Mouse (Mus musculus) limb, embryonic 14.5 days (tissue): Measurements from ENCODE around the gene Apoc1. TPM values are rescaled to one million over a fixed set of nuclear protein-coding genes. Genes with fewer than 3 reads are reported as not detected.

ENCODE experiments used
- ATAC-seq: fragments of 200-750 bp; cut with Nextera tagmentation; 2 replicates; pipeline ENCODE4 v1.8.0; 2017; ENCODE audit warnings: low read depth, moderate number of reproducible peaks, moderate TSS enrichment; ENCODE audit not compliant: low FRiP score
- DNase-seq: peaks from one replicate; pipeline ENCODE4 v3.0.0-alpha.2; 2015; ENCODE audit warnings: low spot score
- H3K27ac ChIP-seq: fragments of 300-500 bp; sonication (generic); replicated peaks from 2 replicates; pipeline ENCODE4 v1.5.1; 2014; ENCODE audit warnings: low read depth, mild to moderate bottlenecking, low read length, moderate library complexity, mixed read lengths
- H3K27me3 ChIP-seq: fragments of 300-500 bp; sonication (generic); 2 replicates; pipeline ENCODE4 v1.6.1; 2014; ENCODE audit warnings: low read length, mixed read lengths; ENCODE audit not compliant: control insufficient read depth, insufficient read depth
- H3K36me3 ChIP-seq: fragments of 300-500 bp; sonication (generic); 2 replicates; pipeline ENCODE4 v1.6.1; 2014; ENCODE audit warnings: mild to moderate bottlenecking, low read length, moderate library complexity, mixed read lengths; ENCODE audit not compliant: control insufficient read depth, insufficient read depth
- H3K4me1 ChIP-seq: fragments of 300-500 bp; sonication (generic); 2 replicates; pipeline ENCODE4 v1.6.1; 2014; ENCODE audit warnings: antibody characterized with exemption, low read length, mixed read lengths; ENCODE audit not compliant: control insufficient read depth, insufficient read depth
- H3K4me2 ChIP-seq: fragments of 300-500 bp; sonication (generic); replicated peaks from 2 replicates; pipeline ENCODE4 v1.6.1; 2014; ENCODE audit warnings: low read depth, mild to moderate bottlenecking, low read length, moderate library complexity; ENCODE audit not compliant: severe bottlenecking
- H3K4me3 ChIP-seq: fragments of 300-500 bp; sonication (generic); replicated peaks from 2 replicates; pipeline ENCODE4 v1.5.1; 2014; ENCODE audit warnings: low read length
- H3K9ac ChIP-seq: fragments of 300-500 bp; sonication (generic); 2 replicates; pipeline ENCODE4 v1.6.1; 2014; ENCODE audit warnings: mild to moderate bottlenecking, low read depth, low read length, moderate library complexity; ENCODE audit not compliant: severe bottlenecking
- H3K9me3 ChIP-seq: fragments of 300-500 bp; sonication (generic); 2 replicates; pipeline ENCODE4 v1.6.1; 2016; ENCODE audit warnings: low read length; ENCODE audit not compliant: control insufficient read depth
- POLR2A ChIP-seq: fragments of 200-500 bp; IDR thresholded peaks from 2 replicates; pipeline ENCODE4 v1.8.0; 2012; ENCODE audit warnings: inconsistent platforms, mild to moderate bottlenecking, moderate library complexity, borderline replicate concordance; ENCODE audit not compliant: insufficient read depth, insufficient read length; ENCODE audit errors: extremely low read depth
- WGBS: fragments of 180-500 bp; shearing (Covaris S2); extraction: QIAGEN DNeasy Blood & Tissue Kit; methylation state at CpG from one replicate; pipeline ENCODE4 v1.1.7; 2014; 5-methylcytosine and 5-hydroxymethylcytosine counted together
- polyA plus RNA-seq, 2 experiments: library from polyadenylated mRNA; depleted of rRNA in 1 of 2; stranded (reverse) in 1 of 2; unstranded in 1 of 2; fragments of >200 nt; fragmentation: Nextera tagmentation in 1 of 2; extraction: Ambion mirVana in 1 of 2; gene quantifications; 2 replicates each; pipeline versions ENCODE4 v1.2.1 to v1.2.3; 2012 to 2014

Gene Apoc1
- polyA plus RNA-seq, 2 experiments: 16.4 to 36.5 TPM

DNA sequence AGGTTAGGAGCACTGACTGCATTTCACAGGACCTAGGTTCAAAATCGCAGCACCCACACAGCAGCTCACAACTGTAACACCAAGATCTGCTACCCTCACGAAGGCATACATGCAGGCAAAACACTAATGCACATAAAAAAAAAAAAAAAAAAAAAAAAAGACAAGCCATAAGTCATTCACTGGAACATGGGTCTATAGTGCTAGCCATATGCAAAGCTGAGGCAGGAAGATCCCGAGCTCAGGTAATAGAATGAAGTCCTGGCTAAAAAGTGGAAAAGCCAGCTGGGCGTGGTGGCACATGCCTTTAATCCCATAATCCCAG lies 7.3 kb upstream of the Apoc1 start:
- H3K9ac ChIP-seq: no peak overlapping the region
- no peak overlapping the region for H3K27ac ChIP-seq
- peaks cover 23% of the 10 kb centered on the region for H3K36me3 ChIP-seq
- DNase-seq (no peak), ATAC-seq (no peak)
- no peaks in the 10 kb centered on the region; the same call in 1 of the 2 replicates for H3K9me3 ChIP-seq
- H3K4me3 ChIP-seq: no peak overlapping the region
- peaks cover 16% of the 10 kb centered on the region for H3K4me1 ChIP-seq
- TF ChIP-seq POLR2A: no peak
- 78% methylated on average over 4 of the region's 4 CpGs for WGBS
- H3K27me3 ChIP-seq: no peaks in the 10 kb centered on the region
- no peak overlapping the region for H3K4me2 ChIP-seq

DNA sequence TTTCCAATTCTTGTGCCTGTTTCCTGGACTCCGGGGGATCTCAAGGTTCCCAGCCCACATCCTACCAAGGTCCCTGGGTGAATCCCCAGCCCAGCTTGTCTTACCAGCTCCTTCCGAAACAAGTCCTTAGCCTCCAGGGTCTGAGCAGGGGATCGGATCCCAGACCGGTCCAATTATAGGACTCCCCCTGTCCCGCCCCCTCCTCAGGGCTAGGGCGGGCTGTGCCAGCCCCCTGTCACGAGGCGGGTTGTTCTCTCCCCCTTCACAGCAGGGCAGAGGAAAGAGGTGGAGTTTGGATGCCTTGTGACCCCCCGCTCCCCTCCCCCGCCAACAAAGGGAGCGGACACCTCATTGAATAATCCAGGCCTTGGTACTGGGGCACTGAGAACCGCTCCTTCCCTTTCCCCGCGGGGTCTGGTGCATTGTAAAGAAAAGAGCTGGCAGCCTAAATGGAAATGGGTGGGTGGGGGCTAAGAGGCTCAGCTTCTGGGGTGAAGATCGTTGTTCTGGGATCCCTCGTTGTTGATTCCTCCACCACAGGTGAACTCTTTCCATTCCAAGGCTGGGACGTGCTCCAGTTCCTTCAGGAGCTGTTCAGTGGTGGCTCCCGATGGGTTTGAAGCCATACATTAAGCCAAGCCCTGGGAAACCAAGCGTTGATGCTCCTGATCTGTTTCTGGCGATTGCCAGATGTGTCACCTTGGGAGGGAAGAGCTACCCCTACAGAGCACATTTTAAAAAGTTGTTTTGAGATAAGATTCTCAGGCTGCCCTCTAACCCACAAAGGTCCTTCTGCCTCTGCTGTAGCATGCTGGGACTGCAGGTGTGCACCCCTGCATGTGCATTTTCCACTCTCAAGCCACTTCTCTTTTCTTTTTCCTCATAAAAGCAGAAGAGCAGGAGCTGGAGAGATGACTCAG lies 6.7 kb upstream of the Apoc1 start, which contains the start of gene Apoe:
Apoe (minus strand) TSS at position 282 of the 920 bp plus-strand sequence.
- no peak for TF ChIP-seq POLR2A
- peak; percentile 47; the same call in 1 of the 2 replicates for ATAC-seq

DNA sequence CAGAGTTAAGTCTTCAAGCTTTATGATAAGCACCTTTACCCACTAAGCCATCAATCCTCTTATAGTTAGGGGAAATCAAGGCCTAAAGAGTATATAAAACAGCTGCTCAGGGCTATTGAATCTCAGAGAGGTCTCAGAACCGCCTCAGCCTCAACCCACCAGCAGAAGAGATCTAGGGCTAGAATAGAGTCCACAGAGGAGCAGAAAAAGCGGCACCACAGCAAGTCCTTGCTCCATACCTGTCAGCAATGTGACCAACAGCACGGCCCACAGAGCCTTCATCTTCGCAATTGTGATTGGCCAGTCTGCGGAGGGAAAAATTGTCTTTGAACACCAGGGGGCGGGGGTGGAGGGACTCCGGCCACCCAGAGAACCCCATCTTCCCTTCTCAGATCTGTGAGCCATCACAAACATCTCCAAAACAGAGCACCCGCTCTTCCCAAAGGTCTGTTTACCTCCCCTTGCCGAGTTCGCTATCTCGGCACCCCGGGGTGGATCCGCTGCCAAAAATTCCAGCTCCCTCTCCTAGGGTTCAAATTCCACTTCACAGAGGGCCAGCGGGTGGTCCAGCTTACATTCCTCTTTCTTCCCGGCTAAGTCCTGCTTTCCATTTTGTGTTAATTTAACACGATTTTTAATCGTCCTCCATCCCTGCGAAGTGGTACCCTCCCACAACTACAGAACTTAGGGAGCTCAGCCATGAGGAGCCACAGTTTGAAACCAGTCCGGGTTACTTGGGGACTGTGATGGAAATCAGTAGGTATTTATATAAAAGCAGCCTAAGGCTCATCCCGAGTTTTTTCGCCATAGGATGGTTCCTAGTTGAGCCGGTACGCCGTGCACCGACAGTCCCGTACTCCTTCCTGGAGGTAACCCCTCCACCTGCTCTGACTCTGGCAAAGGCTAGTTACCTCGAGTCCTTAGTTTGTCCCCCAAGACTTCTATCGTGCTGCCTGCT lies 5.8 kb upstream of the Apoc1 start:
- H3K9me3 ChIP-seq: no peaks in the 10 kb centered on the region; the same call in 1 of the 2 replicates
- H3K27ac ChIP-seq: no peak overlapping the region
- TF ChIP-seq POLR2A: no peak
- peak overlapping the region; percentile 31 for H3K4me3 ChIP-seq
- H3K36me3 ChIP-seq: peaks cover 15% of the 10 kb centered on the region
- peak; percentile 15 for DNase-seq
- H3K4me2 ChIP-seq: peak overlapping the region; percentile 73
- 3% methylated on average over 28 of the region's 28 CpGs for WGBS
- H3K27me3 ChIP-seq: no peaks in the 10 kb centered on the region
- peak overlapping the region; percentile 53 for H3K9ac ChIP-seq
- ATAC-seq: no peak
- peaks cover 16% of the 10 kb centered on the region for H3K4me1 ChIP-seq

More for the DNA sequence above, 6.7 kb upstream of the Apoc1 start, which contains the start of gene Apoe:
- H3K27ac ChIP-seq: no peak within 1 kb of the TSS
- DNase-seq: peak; percentile 16
- no peaks in the 10 kb centered on the region; the same call in 1 of the 2 replicates for H3K9me3 ChIP-seq
- H3K27me3 ChIP-seq: no peaks in the 10 kb centered on the region
- peak within 1 kb of the TSS; percentile 73 for H3K4me2 ChIP-seq
- WGBS: 2% methylated on average over 20 of the region's 20 CpGs
- H3K36me3 ChIP-seq: peaks cover 16% of the 10 kb centered on the region
- peak within 1 kb of the TSS; percentile 53 for H3K9ac ChIP-seq
- peak within 1 kb of the TSS; percentile 31 for H3K4me3 ChIP-seq
- peaks cover 16% of the 10 kb centered on the region for H3K4me1 ChIP-seq

DNA sequence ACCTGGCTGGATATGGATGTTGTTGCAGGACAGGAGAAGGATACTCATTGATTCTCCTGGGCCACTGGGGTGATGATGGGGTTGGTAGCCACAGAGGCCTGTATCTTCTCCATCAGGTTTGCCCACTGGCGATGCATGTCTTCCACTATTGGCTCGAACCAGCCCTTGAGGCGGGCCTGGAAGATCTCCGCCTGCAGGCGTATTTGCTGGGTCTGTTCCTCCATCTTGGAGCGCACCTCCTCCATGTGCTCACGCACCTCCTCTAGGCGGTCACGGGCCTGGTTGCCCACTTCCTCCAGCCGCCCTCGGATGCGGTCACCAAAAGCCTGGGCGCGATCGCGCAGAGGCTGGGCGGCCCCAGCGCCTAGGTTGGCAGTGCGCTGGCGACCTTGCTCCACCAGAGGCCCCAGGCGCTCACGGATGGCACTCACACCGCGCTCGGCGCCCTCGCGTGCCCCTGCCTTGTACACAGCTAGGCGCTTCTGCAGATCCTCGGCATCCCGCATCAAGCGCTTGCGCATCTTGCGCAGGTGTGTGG lies 3.9 kb upstream of the Apoc1 start:
- no peak overlapping the region for H3K4me3 ChIP-seq
- DNase-seq (no peak), ATAC-seq (no peak)
- no peaks in the 10 kb centered on the region; the same call in 1 of the 2 replicates for H3K9me3 ChIP-seq
- H3K36me3 ChIP-seq: peaks cover 3% of the 10 kb centered on the region; the same call in 1 of the 2 replicates
- H3K4me2 ChIP-seq: no peak overlapping the region
- no peak overlapping the region for H3K9ac ChIP-seq
- H3K27ac ChIP-seq: no peak overlapping the region
- no peaks in the 10 kb centered on the region for H3K27me3 ChIP-seq
- 93% methylated on average over 34 of the region's 34 CpGs for WGBS
- H3K4me1 ChIP-seq: peaks cover 16% of the 10 kb centered on the region
- no peak for TF ChIP-seq POLR2A
